Mouse (Mus musculus) spleen, embryonic (tissue): ENCODE measurements around the gene Adamtsl5.

Experiments used
- CTCF ChIA-PET: fragments of 350-600 bp; sonication (Branson Sonifier 250); formaldehyde crosslinking; loops from one replicate; lab custom pipeline; 2022; lab: Charles Lee

The Adamtsl5 gene

GRCm38 (mm10) chr10:80348244-80348781 is at the start of gene Adamtsl5:
Gene Adamtsl5, minus strand, starts transcription at chr10:80348412.
- CTCF ChIA-PET, result interaction anchor here (0.8 kb wide), 1 partner anchor 11 kb away, joined by 5 read pairs; no protein-coding TSS in a partner anchor

GRCm38 (mm10) chr10:80397524-80398173 is 49.4 kb upstream of the Adamtsl5 start:
- CTCF ChIA-PET, result interaction anchor here (0.7 to 1.1 kb wide), 2 partner anchors 12 to 13 kb away, joined by 4 to 11 read pairs; no protein-coding TSS in a partner anchor

- CTCF ChIA-PET, result interaction anchor here (1.1 kb wide), 1 partner anchor 12 kb away, joined by 4 read pairs; no protein-coding TSS in a partner anchor
Observed at GRCm38 (mm10) chr10:80396822-80397523, 48.8 kb upstream of the Adamtsl5 start.

GRCm38 (mm10) chr10:80395025-80395627 is 46.9 kb upstream of the Adamtsl5 start:
- CTCF ChIA-PET, result no interaction called here

- CTCF ChIA-PET, result no interaction called here
Observed at GRCm38 (mm10) chr10:80392687-80393086, 44.5 kb upstream of the Adamtsl5 start.

- CTCF ChIA-PET, result no interaction called here
Observed at GRCm38 (mm10) chr10:80390697-80391096, 42.5 kb upstream of the Adamtsl5 start.

GRCm38 (mm10) chr10:80389185-80389708 is 41.0 kb upstream of the Adamtsl5 start:
- CTCF ChIA-PET, result no interaction called here

GRCm38 (mm10) chr10:80388731-80389130 is 40.5 kb upstream of the Adamtsl5 start:
- CTCF ChIA-PET, result interaction anchor here (0.8 kb wide), 1 partner anchor 14 kb away, joined by 3 read pairs; no protein-coding TSS in a partner anchor

- CTCF ChIA-PET, result interaction anchor here (0.7 kb wide), 1 partner anchor 21 kb away, joined by 3 read pairs; no protein-coding TSS in a partner anchor
Observed at GRCm38 (mm10) chr10:80387522-80387959, 39.3 kb upstream of the Adamtsl5 start, which contains the start of gene Mex3d. Gene Mex3d, minus strand, starts transcription at chr10:80387659.

- CTCF ChIA-PET, result interaction anchor here (0.7 kb wide), 1 partner anchor 22 kb away, joined by 3 read pairs; no protein-coding TSS in a partner anchor
Observed at GRCm38 (mm10) chr10:80386735-80387471, 38.7 kb upstream of the Adamtsl5 start.

GRCm38 (mm10) chr10:80385811-80386734 is 37.9 kb upstream of the Adamtsl5 start:
- CTCF ChIA-PET, result interaction anchor here (0.5 kb wide), 1 partner anchor 48 kb away, joined by 3 read pairs; no protein-coding TSS in a partner anchor

GRCm38 (mm10) chr10:80385310-80385709 is 37.1 kb upstream of the Adamtsl5 start:
- CTCF ChIA-PET, result interaction anchor here (0.5 to 1.1 kb wide), 2 partner anchors 9 to 49 kb away, joined by 3 to 14 read pairs; no protein-coding TSS in a partner anchor

GRCm38 (mm10) chr10:80384709-80385108 is 36.5 kb upstream of the Adamtsl5 start:
- CTCF ChIA-PET, result interaction anchor here (0.6 to 1.1 kb wide), 2 partner anchors 9 to 13 kb away, joined by 4 to 14 read pairs; no protein-coding TSS in a partner anchor

GRCm38 (mm10) chr10:80384115-80384639 is 36.0 kb upstream of the Adamtsl5 start:
- CTCF ChIA-PET, result interaction anchor here (0.6 to 1.1 kb wide), 2 partner anchors 8 to 13 kb away, joined by 4 to 14 read pairs; no protein-coding TSS in a partner anchor

- CTCF ChIA-PET, result no interaction called here
Observed at GRCm38 (mm10) chr10:80383431-80383830, 35.2 kb upstream of the Adamtsl5 start.

- CTCF ChIA-PET, result no interaction called here
Observed at GRCm38 (mm10) chr10:80382641-80383365, 34.6 kb upstream of the Adamtsl5 start.

GRCm38 (mm10) chr10:80377716-80378115 is 29.5 kb upstream of the Adamtsl5 start:
- CTCF ChIA-PET, result interaction anchor here (0.5 kb wide), 1 partner anchor 203 kb away, joined by 4 read pairs; no protein-coding TSS in a partner anchor

- CTCF ChIA-PET, result interaction anchor here (1.1 kb wide), 1 partner anchor 8 kb away, joined by 14 read pairs; no protein-coding TSS in a partner anchor
Observed at GRCm38 (mm10) chr10:80376160-80376559, 27.9 kb upstream of the Adamtsl5 start.
